Mouse (Mus musculus): ENCODE data around the gene Pianp.

DNA sequence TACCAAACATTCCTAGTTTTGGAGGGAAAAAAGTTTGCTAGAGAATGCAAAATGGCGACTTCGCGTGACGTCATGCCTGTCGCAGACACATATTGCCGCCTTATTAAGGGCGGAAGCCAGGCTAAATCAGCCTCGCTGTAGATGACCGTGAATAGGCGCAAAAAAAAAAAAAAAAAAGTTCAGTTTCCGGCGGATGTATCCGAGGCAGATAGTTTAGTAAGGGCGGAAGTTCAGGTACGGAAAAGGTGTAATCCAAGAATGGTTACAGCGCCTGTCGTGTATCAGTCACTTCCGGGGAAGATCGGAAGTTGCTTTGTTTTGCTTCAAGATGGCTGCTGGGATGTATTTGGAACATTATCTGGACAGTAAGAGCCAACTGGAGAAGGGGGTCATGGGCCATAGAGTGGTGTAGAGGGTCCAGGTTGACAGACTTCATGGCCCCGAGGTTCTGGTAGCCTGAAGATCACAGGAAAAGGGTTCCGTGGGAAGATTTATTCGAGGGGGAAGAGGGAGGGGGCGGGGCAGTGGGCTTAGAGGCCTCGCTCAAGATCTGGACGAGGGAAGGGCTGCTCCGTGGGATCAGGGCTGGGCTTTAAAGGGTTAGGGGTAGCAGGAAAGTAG is 43.1 kb downstream of the Pianp start, which contains the start of gene Ing4:
- TF ChIP-seq CTCF (IDR thresholded peaks at IDR 0.05) (no peak), POLR2A (IDR thresholded peaks at IDR 0.05; ENCODE audit: insufficient read depth, low read depth, low read length) (peak; percentile 63)

Measured in heart, adult 2 months (tissue).